Mouse (Mus musculus) stomach, postnatal 0 days (tissue): Measurements from ENCODE around the gene Atl2.

Source experiments
- CTCF ChIP-seq: IDR thresholded peaks from 2 replicates; pipeline ENCODE4 v1.5.1; 2016; ENCODE audit warnings: antibody characterized with exemption, low read depth, mild to moderate bottlenecking, moderate library complexity
- EP300 ChIP-seq: optimal IDR thresholded peaks from 2 replicates; pipeline ENCODE3; 2016; ENCODE audit warnings: antibody characterized with exemption

DNA sequence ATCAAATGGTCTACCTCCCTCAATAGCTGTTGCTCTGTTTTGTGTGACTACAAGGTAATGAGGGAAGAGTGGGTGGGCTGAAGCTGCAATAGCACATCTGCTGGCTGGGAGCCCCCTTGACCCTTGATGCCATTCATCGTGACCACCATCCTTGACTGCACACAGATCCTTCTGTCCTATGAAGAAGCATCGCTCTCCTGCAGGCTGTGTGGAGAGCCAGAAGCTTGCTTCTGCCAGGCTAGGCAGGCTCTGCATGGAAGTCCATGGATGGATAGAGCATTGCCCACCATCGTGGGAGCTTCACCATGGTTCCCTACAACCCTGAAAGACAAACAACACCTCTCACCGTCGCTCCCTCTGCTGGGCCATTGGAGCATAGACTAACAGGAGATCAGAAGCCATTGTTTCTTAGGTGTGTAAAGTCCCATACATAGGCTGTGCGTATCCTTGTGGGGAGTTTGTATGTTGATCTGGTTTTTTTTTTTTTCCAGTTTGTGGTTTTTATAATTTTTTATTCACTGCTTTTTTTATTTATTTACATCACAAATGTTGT lies 69.4 kb downstream of the Atl2 start:
- TF ChIP-seq EP300: no peak
- peak; percentile 39 for TF ChIP-seq CTCF
